Mouse (Mus musculus) liver, embryonic 18 days (tissue): ENCODE results near the gene Prpf19. TPM values are rescaled to one million over a fixed set of nuclear protein-coding genes. Genes with fewer than 3 reads are reported as not detected.

ENCODE experiments used
- polyA plus RNA-seq: library from polyadenylated mRNA; depleted of rRNA; stranded (reverse); fragments of >200 nt; gene quantifications from 2 replicates; pipeline ENCODE4 v1.2.3, GENCODE M21; 2012; rRNA removed

Prpf19 gene
- 77.0 and 84.9 TPM in 2 replicates for polyA plus RNA-seq

GRCm38 (mm10) chr19:10895016-10895528, at the start of gene Prpf19:
TSS of gene Prpf19 (plus strand) at chr19:10895231.

GRCm38 (mm10) chr19:10869886-10870527, 25.0 kb upstream of the Prpf19 start, which contains the start of gene Tmem132a:
TSS of gene Tmem132a (minus strand) at chr19:10869940.

GRCm38 (mm10) chr19:10881426-10882154, 13.4 kb upstream of the Prpf19 start, which contains the start of gene Tmem109:
TSS of gene Tmem109 (minus strand) at chr19:10882001.

GRCm38 (mm10) chr19:10920532-10920931, 25.5 kb downstream of the Prpf19 start, which contains the start of gene Zp1:
TSS of gene Zp1 (minus strand) at chr19:10920632.

GRCm38 (mm10) chr19:10937110-10937563, 42.1 kb downstream of the Prpf19 start, which contains the start of gene Ptgdr2:
TSS of gene Ptgdr2 (plus strand) at chr19:10937160.

GRCm38 (mm10) chr19:10949112-10949511, 54.1 kb downstream of the Prpf19 start, which contains the start of gene Ccdc86:
TSS of gene Ccdc86 (minus strand) at chr19:10949266.

Other genes with a start within 250 kb of the Prpf19 start
- 0.02 TPM in 1 of 2 replicates, not detected in the other for gene Pga5, start 217.2 kb upstream of the Prpf19 start, polyA plus RNA-seq
- 5.9 and 7.1 TPM in 2 replicates for gene Vps37c, start 206.5 kb upstream of the Prpf19 start, polyA plus RNA-seq
- 0.08 and 0.10 TPM in 2 replicates for gene Cd5, start 156.2 kb upstream of the Prpf19 start, polyA plus RNA-seq
- 0.04 TPM in 1 of 2 replicates, not detected in the other for gene Cd6, start 65.2 kb upstream of the Prpf19 start, polyA plus RNA-seq
- 8.7 and 8.9 TPM in 2 replicates for gene Slc15a3, start 55.5 kb upstream of the Prpf19 start, polyA plus RNA-seq
- gene Tmem132a, start 25.3 kb upstream of the Prpf19 start, polyA plus RNA-seq = 2.2 and 2.5 TPM in 2 replicates
- 10.9 and 11.7 TPM in 2 replicates for gene Tmem109, start 13.2 kb upstream of the Prpf19 start, polyA plus RNA-seq
- not detected in 2 replicates for gene Zp1, start 25.4 kb downstream of the Prpf19 start, polyA plus RNA-seq
- 0.05 and 0.08 TPM in 2 replicates for gene Ptgdr2, start 41.9 kb downstream of the Prpf19 start, polyA plus RNA-seq
- 2.6 and 2.8 TPM in 2 replicates for gene Ccdc86, start 54.0 kb downstream of the Prpf19 start, polyA plus RNA-seq
- gene Ms4a10, start 79.4 kb downstream of the Prpf19 start, polyA plus RNA-seq = 0.28 TPM in 1 of 2 replicates, not detected in the other
- not detected in 2 replicates for gene Ms4a15, start 98.0 kb downstream of the Prpf19 start, polyA plus RNA-seq
- not detected in 2 replicates for gene Ms4a18, start 122.8 kb downstream of the Prpf19 start, polyA plus RNA-seq
- 0.31 and 0.34 TPM in 2 replicates for gene Ms4a8a, start 185.9 kb downstream of the Prpf19 start, polyA plus RNA-seq
- not detected in 2 replicates for gene 1700017D01Rik, start 235.6 kb downstream of the Prpf19 start, polyA plus RNA-seq